Mouse (Mus musculus) left cerebral cortex, postnatal 25 days (tissue): ENCODE measurements at regions not wholly inside any gene's neighbourhood (a gene's known extent, or its start where the extent isn't known, plus 50 kb on each side); places are given as distances from the start of the nearest gene placed in this dataset.
A peak's percentile ranks its signal among the peaks of the same experiment; 100 is the strongest.

Experiments
- DNase-seq, 2 experiments: peaks; one replicate each; pipeline ENCODE4 v3.0.0; 2022; ENCODE audit warnings: low spot score in 2 of 2, mixed read lengths in 1 of 2
- intact Hi-C: fragments of 180-260 bp; cut with DNase I; formaldehyde crosslinking; loops from one replicate; pipeline ENCODE4 v1.15.1; 2025

DNA sequence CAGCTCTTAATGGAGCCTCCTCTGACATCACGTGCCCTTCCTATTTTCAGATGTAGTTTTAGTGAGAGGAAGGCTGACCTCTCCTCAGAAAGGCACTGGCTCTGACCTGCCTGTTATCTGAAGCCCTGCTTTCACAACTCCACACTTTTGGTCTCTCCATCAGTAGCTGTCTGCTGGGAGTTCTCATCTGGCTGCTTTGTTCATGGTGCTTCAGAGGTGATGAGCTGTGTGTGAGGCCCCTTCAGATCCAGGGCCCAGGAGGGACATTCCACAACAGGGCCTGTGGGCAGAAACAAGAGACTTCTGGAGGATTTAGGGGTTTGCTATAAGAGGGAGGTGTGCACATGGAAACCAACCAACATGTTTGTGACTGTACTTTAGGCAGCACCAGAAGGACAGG is 50.8 kb upstream of the Fhl2 start:
- DNase-seq = no peak
- intact Hi-C loops = no loop called here

DNA sequence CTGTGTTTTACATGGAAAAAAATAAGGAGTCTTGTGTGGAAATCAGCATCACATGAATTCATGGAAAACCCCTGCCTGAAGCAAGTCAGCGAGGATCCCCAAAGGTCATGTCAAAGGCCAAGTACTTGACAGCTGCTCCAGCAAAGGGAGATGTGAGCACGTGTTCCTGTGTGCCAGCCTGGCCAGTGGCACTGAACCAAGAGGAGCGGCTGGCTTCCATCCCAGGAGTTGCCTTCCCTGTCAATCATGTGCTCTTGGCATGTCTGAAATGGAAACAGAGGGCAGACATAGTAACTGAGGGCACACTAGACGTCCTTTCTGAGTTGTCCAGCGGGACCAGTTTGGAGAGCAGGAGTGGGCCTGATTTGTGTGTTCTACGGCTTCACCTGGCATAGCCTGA is 53.5 kb upstream of the Fhl2 start:
- DNase-seq = no peak
- intact Hi-C loops = no loop called here

- DNase-seq = no peak
- intact Hi-C loops = no loop called here
Measured at GRCm38 (mm10) chr1:43251356-43251755, 54.6 kb upstream of the Fhl2 start.

GRCm38 (mm10) chr1:43254129-43254528 is 57.3 kb upstream of the Fhl2 start:
- no peak for DNase-seq
- intact Hi-C loops = no loop called here

DNA sequence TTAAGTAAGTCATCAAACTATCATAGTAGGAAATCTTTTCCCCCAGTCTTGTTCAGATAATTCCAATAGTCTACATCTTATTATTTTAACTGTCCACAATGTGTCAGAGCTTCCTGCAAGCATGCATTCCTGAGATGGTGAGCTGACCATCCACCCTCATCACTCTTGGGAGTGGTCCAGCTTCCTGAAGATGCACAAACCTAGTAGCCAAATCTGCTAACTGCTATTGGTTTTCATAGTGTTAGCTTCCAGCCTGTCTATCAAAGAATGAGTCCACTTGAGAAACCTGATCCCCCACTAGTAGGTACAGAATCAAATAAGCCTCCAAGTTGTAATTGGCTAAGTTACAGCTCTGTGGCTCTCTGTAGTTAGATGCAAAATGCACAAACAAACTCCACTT is 59.3 kb upstream of the Fhl2 start:
- DNase-seq = no peak
- intact Hi-C loops = no loop called here

- DNase-seq = no peak
- intact Hi-C loops = no loop called here
Measured at GRCm38 (mm10) chr1:43257909-43258308, 61.1 kb upstream of the Fhl2 start.

DNA sequence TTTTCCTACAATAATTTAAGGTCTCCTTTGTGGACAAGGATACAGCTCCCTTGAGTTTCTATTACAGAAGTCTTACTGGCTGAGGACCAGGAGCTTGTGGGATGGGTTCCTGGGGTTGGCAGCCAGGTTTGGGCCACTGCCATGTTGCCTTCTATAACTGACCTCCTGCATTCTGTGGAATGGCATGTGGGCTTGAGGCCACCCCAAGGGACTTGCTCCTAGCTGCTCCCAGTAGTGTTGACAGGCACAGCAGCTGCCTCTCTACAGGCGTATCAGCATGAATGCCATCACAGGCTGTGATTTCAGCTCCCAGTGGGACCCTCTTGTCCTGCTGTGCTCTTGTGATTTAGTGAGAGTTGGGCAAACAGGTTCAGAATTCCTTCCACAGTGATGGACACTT is 63.1 kb upstream of the Fhl2 start:
- DNase-seq = no peak
- intact Hi-C loops = loop anchor here (5.0 to 10.0 kb wide), 2 partner anchors 63 to 345 kb away; partner anchors contain the start of gene Fhl2

- DNase-seq = no peak
- intact Hi-C loops = loop anchor here (5.0 to 10.0 kb wide), 2 partner anchors 63 to 346 kb away; partner anchors contain the start of gene Fhl2
Measured at GRCm38 (mm10) chr1:43260491-43260890, 63.7 kb upstream of the Fhl2 start.

GRCm38 (mm10) chr1:43264407-43264889 is 67.7 kb upstream of the Fhl2 start:
- intact Hi-C loops = loop anchor here (1.0 to 10.0 kb wide), 5 partner anchors 67 to 350 kb away; partner anchors contain the start of gene Fhl2
- DNase-seq = peak; percentile 79 to 89

DNA sequence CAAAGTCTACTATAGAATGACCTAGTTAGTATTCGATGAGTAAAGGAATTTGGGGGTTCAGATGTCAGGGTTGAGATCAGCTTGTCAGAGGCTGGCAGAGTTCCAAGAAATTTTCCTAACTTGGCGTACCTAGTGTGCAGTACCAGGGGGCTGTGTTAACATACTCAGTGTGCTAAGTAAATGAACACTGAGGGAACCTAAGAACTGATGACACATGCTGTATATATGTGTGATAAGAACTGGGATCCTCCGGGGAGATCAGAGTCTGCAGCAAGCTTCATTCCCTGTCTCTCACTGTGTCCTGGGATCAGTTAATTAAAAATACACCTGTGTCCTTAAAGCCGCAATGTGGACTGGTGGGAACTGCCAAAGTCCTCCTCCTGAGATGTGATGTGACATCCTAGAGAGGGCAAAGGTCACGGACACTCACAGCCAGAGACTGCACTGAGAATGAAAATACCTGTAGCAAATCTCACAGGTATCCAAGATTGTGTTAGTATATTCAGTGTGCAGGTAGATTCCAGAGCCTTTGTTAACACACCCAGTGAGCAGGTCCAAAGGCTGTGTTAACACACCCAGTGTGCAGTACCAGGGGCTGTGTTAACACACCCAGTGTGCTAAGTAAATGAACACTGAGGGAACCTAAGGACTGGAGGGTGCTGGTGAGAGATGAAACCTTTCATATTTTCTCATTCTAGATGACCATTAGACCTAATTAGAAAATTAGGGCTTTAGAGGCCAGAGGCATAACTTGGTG is 69.1 kb upstream of the Fhl2 start:
- intact Hi-C loops = loop anchor here (10.0 kb wide), 1 partner anchor 351 kb away; no protein-coding TSS in a partner anchor
- DNase-seq = no peak

DNA sequence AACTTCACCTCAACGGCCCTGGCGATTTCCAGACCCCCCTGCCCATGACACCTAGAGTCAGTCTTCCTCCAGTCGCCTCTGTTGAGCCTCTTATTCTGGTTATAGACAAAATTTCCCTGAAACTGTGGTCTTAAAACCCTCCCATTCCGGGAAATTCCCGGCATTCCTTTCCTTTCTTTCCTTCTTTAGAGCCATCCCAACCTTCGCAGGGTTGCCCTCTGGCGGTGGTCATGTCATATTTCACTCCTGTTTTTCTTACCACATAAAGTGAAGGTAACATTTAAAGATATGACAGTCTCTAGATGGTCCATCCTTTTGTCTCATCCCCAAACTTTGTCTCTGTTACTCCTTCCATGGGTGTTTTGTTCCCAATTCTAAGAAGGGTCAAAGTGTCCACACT is 72.9 kb upstream of the Fhl2 start:
- intact Hi-C loops = loop anchor here (10.0 kb wide), 1 partner anchor 355 kb away; no protein-coding TSS in a partner anchor
- DNase-seq = no peak

- no peak for DNase-seq
- intact Hi-C loops = no loop called here
Measured at GRCm38 (mm10) chr1:43273236-43273868, 76.6 kb upstream of the Fhl2 start.

DNA sequence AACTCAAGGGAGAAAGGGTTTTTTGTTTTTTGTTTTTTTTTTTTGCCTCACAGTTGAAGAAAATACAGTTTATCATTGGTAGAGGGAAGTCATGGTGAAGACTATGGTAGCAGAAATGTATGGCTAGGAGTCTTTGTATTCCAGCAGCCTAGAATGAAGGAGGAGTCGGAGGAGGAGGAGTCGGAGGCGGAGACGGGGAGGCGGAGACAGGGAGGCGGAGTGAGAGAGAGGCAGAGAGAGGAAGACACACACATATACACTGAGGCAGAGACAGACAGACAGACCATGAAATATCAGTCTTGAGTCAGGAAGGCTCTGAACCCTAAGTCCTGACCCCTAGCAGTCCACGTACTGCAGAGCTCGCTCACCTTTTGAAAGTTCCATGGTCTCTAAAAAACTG is 95.0 kb upstream of the Fhl2 start:
- intact Hi-C loops = no loop called here
- no peak for DNase-seq

- no peak for DNase-seq
- intact Hi-C loops = no loop called here
Measured at GRCm38 (mm10) chr1:43292561-43292960, 95.8 kb upstream of the Fhl2 start.

GRCm38 (mm10) chr1:43294221-43295012 is 97.6 kb upstream of the Fhl2 start:
- no peak for DNase-seq
- intact Hi-C loops = loop anchor here (5.0 kb wide), 1 partner anchor 343 kb away; no protein-coding TSS in a partner anchor

DNA sequence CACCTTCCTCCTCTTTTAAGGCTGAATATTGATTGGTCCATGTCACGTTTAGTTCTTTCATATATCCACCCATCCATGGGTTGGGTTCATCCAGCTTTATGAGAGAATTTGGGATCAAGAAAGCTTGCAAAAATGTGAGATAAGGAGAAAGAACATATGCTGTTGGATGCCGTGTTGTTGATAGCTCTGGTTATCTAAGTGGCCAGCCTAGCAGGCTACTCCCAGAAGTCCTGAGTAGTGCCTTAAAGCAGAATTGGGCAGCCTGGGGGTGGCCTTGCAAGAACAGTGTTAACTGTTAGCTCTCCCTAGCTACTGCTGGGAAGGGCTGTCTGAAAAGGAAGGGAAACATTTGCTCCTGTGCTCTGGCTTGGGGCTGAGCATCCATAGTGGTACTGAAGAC is 100.8 kb upstream of the Fhl2 start:
- DNase-seq = no peak
- intact Hi-C loops = loop anchor here (5.0 kb wide), 1 partner anchor 340 kb away; no protein-coding TSS in a partner anchor

- DNase-seq = no peak
- intact Hi-C loops = loop anchor here (2.0 to 5.0 kb wide), 2 partner anchors 339 to 440 kb away; no protein-coding TSS in a partner anchor
Measured at GRCm38 (mm10) chr1:43298746-43299145, 102.0 kb upstream of the Fhl2 start.

- intact Hi-C loops = loop anchor here (2.0 to 5.0 kb wide), 3 partner anchors 148 to 439 kb away; no protein-coding TSS in a partner anchor
- DNase-seq = peak; percentile 27 to 72
Measured at GRCm38 (mm10) chr1:43299490-43300302, 102.9 kb upstream of the Fhl2 start.

GRCm38 (mm10) chr1:43300676-43301075 is 103.9 kb upstream of the Fhl2 start:
- DNase-seq = no peak
- intact Hi-C loops = loop anchor here (5.0 kb wide), 1 partner anchor 147 kb away; no protein-coding TSS in a partner anchor
